ENCODE assay signal across 29 mouse cellular contexts in the genomic region with DNA sequence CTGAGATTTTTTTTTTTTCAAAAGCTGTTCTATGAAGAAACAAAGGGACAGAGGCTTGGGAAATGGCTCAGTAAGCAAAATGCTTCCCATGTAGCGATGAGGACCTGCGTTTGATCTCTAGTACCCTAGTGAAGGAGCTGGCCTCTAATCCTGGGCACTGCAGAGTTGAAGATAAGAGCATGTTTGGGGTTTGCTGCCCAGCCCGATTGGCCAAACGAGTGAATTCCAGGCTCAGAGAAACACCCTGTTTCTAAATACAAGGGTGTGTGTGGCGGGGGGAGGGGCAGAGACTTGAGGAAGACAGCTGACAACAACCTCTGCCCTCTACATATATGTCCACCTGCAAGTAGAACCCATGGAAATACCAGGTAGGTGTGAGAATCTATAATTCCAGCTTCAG. TPM values are rescaled to one million over a fixed set of nuclear protein-coding genes. Genes with fewer than 3 reads are reported as not detected.
DNase-seq lines count a peak whose midpoint lies in the region; ATAC-seq and TF ChIP-seq lines count a peak whose summit lies in the region.
"Had no signal": no experiment of that assay in that cellular context is flagged by ENCODE, and none has a peak within 500 bp of the region (broad histone marks: within the 10 kb centered on the region; RNA-seq: fewer than 3 reads in every experiment).

No protein-coding gene starts in this region.

- H3K9me3 ChIP-seq in heart, embryonic 15.5 days (replicated peaks), result no peaks in the 10 kb centered on the region
- no peaks in the 10 kb centered on the region for H3K9me3 ChIP-seq in liver, embryonic 16.5 days (replicated peaks; ENCODE audit: control insufficient read depth, low read length)
- no peaks in the 10 kb centered on the region for H3K9me3 ChIP-seq in stomach, postnatal 0 days (ENCODE audit: control insufficient read depth, low read length)
- H3K9me3 ChIP-seq: embryonic facial prominence, embryonic 12.5 days; forebrain, embryonic 13.5 days; limb, embryonic 12.5 days; lung, embryonic 15.5 days; neural tube, embryonic 15.5 days; stomach, embryonic 15.5 days had no signal

- TF ChIP-seq CTCF in stomach, postnatal 0 days (IDR thresholded peaks at IDR 0.05; ENCODE audit: low read depth), result no peak

- no peak overlapping the region for H3K4me2 ChIP-seq in heart, embryonic 15.5 days
- no peak overlapping the region for H3K4me2 ChIP-seq in liver, embryonic 16.5 days (ENCODE audit: low read depth, low read length)
- no peak overlapping the region for H3K4me2 ChIP-seq in stomach, postnatal 0 days (replicated peaks; ENCODE audit: low read depth)
- H3K4me2 ChIP-seq: embryonic facial prominence, embryonic 12.5 days; forebrain, embryonic 13.5 days; heart, embryonic 11.5 days; limb, embryonic 12.5 days; lung, embryonic 15.5 days; midbrain, embryonic 11.5 days; neural tube, embryonic 15.5 days; stomach, embryonic 15.5 days had no signal

- no peak for DNase-seq in heart, adult 18-20 months
- peak; percentile 26 for DNase-seq in lung, postnatal 10 days
- DNase-seq in lung, postnatal 25 days (ENCODE audit: low spot score), result no peak
- DNase-seq in stomach, postnatal 0 days (ENCODE audit: low spot score), result peak; percentile 29
- DNase-seq in thymus, postnatal 36 days, result no peak
- DNase-seq: cerebellum, adult 11-12 months; cerebellum, postnatal 10 days; gastrocnemius, postnatal 36 days; kidney, postnatal 36 days; layer of hippocampus, postnatal 36 days; right cerebral cortex, adult 18-20 months; right cerebral cortex, postnatal 4 days; thymus, adult 18-20 months; thymus, postnatal 4 days had no signal

- H3K27ac ChIP-seq in heart, embryonic 15.5 days, result 0 out of 2 replicates have a peak overlapping the region, but pooled peaks have one; percentile 4
- no peak overlapping the region for H3K27ac ChIP-seq in liver, embryonic 16.5 days (ENCODE audit: low read length)
- no peak overlapping the region for H3K27ac ChIP-seq in stomach, postnatal 0 days (replicated peaks)
- H3K27ac ChIP-seq: embryonic facial prominence, embryonic 12.5 days; forebrain, embryonic 13.5 days; limb, embryonic 12.5 days; lung, embryonic 15.5 days; neural tube, embryonic 15.5 days; stomach, embryonic 15.5 days had no signal

- ATAC-seq in heart, embryonic 15.5 days (replicated peaks; ENCODE audit: insufficient number of reproducible peaks, insufficient read depth, low FRiP score, low read depth), result no peak
- ATAC-seq in liver, embryonic 16.5 days (ENCODE audit: low read depth), result peak; percentile 11; the same call in 1 of the 2 replicates
- ATAC-seq in stomach, postnatal 0 days (ENCODE audit: low FRiP score, low TSS enrichment), result no peak
- ATAC-seq in megakaryocyte, adult 5-6 weeks (ENCODE audit: poor library complexity, severe bottlenecking), result no peak
- ATAC-seq: forebrain, embryonic 13.5 days; hindbrain, embryonic 16.5 days; intestine, postnatal 0 days; Patski had no signal

- TF ChIP-seq EP300 in stomach, postnatal 0 days (optimal IDR thresholded peaks at IDR 0.05), result no peak

- H3K36me3 ChIP-seq in heart, embryonic 15.5 days, result no peaks in the 10 kb centered on the region
- no peaks in the 10 kb centered on the region for H3K36me3 ChIP-seq in liver, embryonic 16.5 days (ENCODE audit: control insufficient read depth, insufficient read depth)
- no peaks in the 10 kb centered on the region for H3K36me3 ChIP-seq in stomach, postnatal 0 days (ENCODE audit: control insufficient read depth, insufficient read depth, low read length)
- H3K36me3 ChIP-seq: embryonic facial prominence, embryonic 12.5 days; limb, embryonic 12.5 days; lung, embryonic 15.5 days; neural tube, embryonic 15.5 days; stomach, embryonic 15.5 days had no signal

- H3K4me1 ChIP-seq in heart, embryonic 15.5 days (replicated peaks), result peaks cover 33% of the 10 kb centered on the region
- peaks cover 6% of the 10 kb centered on the region; the same call in 1 of the 2 replicates for H3K4me1 ChIP-seq in liver, embryonic 16.5 days (ENCODE audit: control insufficient read depth, low read depth, low read length)
- H3K4me1 ChIP-seq in stomach, postnatal 0 days (replicated peaks; ENCODE audit: control insufficient read depth, insufficient read depth), result 0 out of 2 replicates have a peak, but pooled peaks cover 2% of the 10 kb centered on the region
- H3K4me1 ChIP-seq: forebrain, embryonic 13.5 days; neural tube, embryonic 15.5 days; stomach, embryonic 15.5 days had no signal

- 34% methylated on average over 5 of the region's 5 CpGs for WGBS in heart, embryonic 15.5 days
- 19% methylated on average over 5 of the region's 5 CpGs for WGBS in liver, embryonic 16.5 days (ENCODE audit: insufficient replicate concordance)
- 55% methylated on average over 5 of the region's 5 CpGs for WGBS in stomach, postnatal 0 days

- no peak overlapping the region for H3K9ac ChIP-seq in heart, embryonic 15.5 days
- no peak overlapping the region for H3K9ac ChIP-seq in liver, embryonic 16.5 days (ENCODE audit: low read depth, low read length)
- no peak overlapping the region for H3K9ac ChIP-seq in stomach, postnatal 0 days (ENCODE audit: low read length)
- H3K9ac ChIP-seq: embryonic facial prominence, embryonic 12.5 days; forebrain, embryonic 13.5 days; limb, embryonic 12.5 days; lung, embryonic 15.5 days; neural tube, embryonic 15.5 days; stomach, embryonic 15.5 days had no signal

- H3K4me3 ChIP-seq in heart, embryonic 15.5 days, result no peak overlapping the region
- H3K4me3 ChIP-seq in liver, embryonic 16.5 days (ENCODE audit: low read depth, low read length), result no peak overlapping the region
- no peak overlapping the region for H3K4me3 ChIP-seq in stomach, postnatal 0 days (ENCODE audit: low read depth, low read length)
- H3K4me3 ChIP-seq: embryonic facial prominence, embryonic 12.5 days; erythroblast, embryonic 14.5 days; forebrain, embryonic 13.5 days; limb, embryonic 12.5 days; lung, embryonic 15.5 days; neural tube, embryonic 15.5 days; stomach, embryonic 15.5 days had no signal

- H3K27me3 ChIP-seq in heart, embryonic 15.5 days, result no peaks in the 10 kb centered on the region
- no peaks in the 10 kb centered on the region for H3K27me3 ChIP-seq in liver, embryonic 16.5 days (ENCODE audit: control insufficient read depth, insufficient read depth, low read depth, low read length)
- no peaks in the 10 kb centered on the region for H3K27me3 ChIP-seq in stomach, postnatal 0 days (ENCODE audit: control insufficient read depth, insufficient read depth, low read length)
- H3K27me3 ChIP-seq: embryonic facial prominence, embryonic 12.5 days; forebrain, embryonic 13.5 days; limb, embryonic 12.5 days; lung, embryonic 15.5 days; neural tube, embryonic 15.5 days; Patski; stomach, embryonic 15.5 days had no signal

RNA-seq across cellular contexts. Expression of a gene that starts 23.9 kb away (rescaled TPM):
- polyA plus RNA-seq in heart, embryonic 15.5 days (2015; fragmentation: Nextera tagmentation; extraction: Ambion mirVana), result 6.9 and 7.6 TPM in 2 replicates
- 10 to 100 TPM; 13.6 to 14.4 TPM for total RNA-seq in heart, adult 18-20 months (2021)
- polyA plus RNA-seq in liver, embryonic 16.5 days (2015; fragmentation: Nextera tagmentation; extraction: Ambion mirVana), result 1.1 and 1.4 TPM in 2 replicates
- polyA plus RNA-seq in stomach, postnatal 0 days (2015; fragmentation: Nextera tagmentation; extraction: Ambion mirVana), result 5.8 and 5.9 TPM in 2 replicates
- total RNA-seq in megakaryocyte, adult 5-6 weeks (2015), result 10.7 and 13.4 TPM in 2 replicates
- total RNA-seq in megakaryocyte, adult 5-6 weeks (2017), result 12.5 and 13.9 TPM in 2 replicates

Comparison
In these comparisons a context has a peak if more than half of its experiments do, and no peak if none do; other contexts are left out.
1. DNase-seq: peak in lung, postnatal 10 days (single experiment) and stomach, postnatal 0 days (single experiment); none in heart, adult 18-20 months (0 of 2), lung, postnatal 25 days (single experiment) and thymus, postnatal 36 days (0 of 2).